Mouse (Mus musculus) hindbrain, embryonic 16.5 days (tissue): ENCODE results near the gene Pkd1l3. TPM values are rescaled to one million over a fixed set of nuclear protein-coding genes. Genes with fewer than 3 reads are reported as not detected.

ENCODE experiments used
- ATAC-seq: fragments of 200-750 bp; cut with Nextera tagmentation; 2 replicates; pipeline ENCODE4 v1.8.0; 2017; ENCODE audit warnings: moderate TSS enrichment, moderate library complexity
- H3K27ac ChIP-seq: fragments of 300-500 bp; sonication (generic); 2 replicates; pipeline ENCODE4 v1.5.1; 2014; ENCODE audit warnings: low read depth, mild to moderate bottlenecking, control low read depth, low read length, moderate library complexity
- H3K27me3 ChIP-seq: fragments of 300-500 bp; sonication (generic); replicated peaks from 2 replicates; pipeline ENCODE4 v1.6.1; 2014; ENCODE audit warnings: low read length; ENCODE audit not compliant: control insufficient read depth, insufficient read depth
- H3K36me3 ChIP-seq: fragments of 300-500 bp; sonication (generic); 2 replicates; pipeline ENCODE4 v1.6.1; 2014; ENCODE audit warnings: mild to moderate bottlenecking, low read length, moderate library complexity, mixed read lengths; ENCODE audit not compliant: control insufficient read depth, insufficient read depth
- H3K4me1 ChIP-seq: fragments of 300-500 bp; sonication (generic); 2 replicates; pipeline ENCODE4 v1.6.1; 2014; ENCODE audit warnings: low read depth, low read length; ENCODE audit not compliant: control insufficient read depth, insufficient read depth
- H3K4me2 ChIP-seq: fragments of 300-500 bp; sonication (generic); 2 replicates; pipeline ENCODE4 v1.6.1; 2014; ENCODE audit warnings: mild to moderate bottlenecking, low read length, control low read depth, moderate library complexity
- H3K4me3 ChIP-seq: fragments of 300-500 bp; sonication (generic); 2 replicates; pipeline ENCODE4 v1.5.1; 2014; ENCODE audit warnings: mild to moderate bottlenecking, low read length, control low read depth, moderate library complexity
- H3K9ac ChIP-seq: fragments of 300-500 bp; sonication (generic); 2 replicates; pipeline ENCODE4 v1.6.1; 2014; ENCODE audit warnings: low read depth, mild to moderate bottlenecking, control low read depth, low read length, moderate library complexity
- H3K9me3 ChIP-seq: fragments of 300-500 bp; sonication (generic); 2 replicates; pipeline ENCODE4 v1.6.1; 2014; ENCODE audit warnings: mild to moderate bottlenecking, low read length, moderate library complexity; ENCODE audit not compliant: control insufficient read depth
- WGBS: fragments of 180-500 bp; shearing (Covaris S2); extraction: QIAGEN DNeasy Blood & Tissue Kit; methylation state at CpG from one replicate; pipeline ENCODE4 v1.1.7; 2014; 5-methylcytosine and 5-hydroxymethylcytosine counted together
- polyA plus RNA-seq: library from polyadenylated mRNA; unstranded; fragments of >200 nt; fragmentation: Nextera tagmentation; extraction: Ambion mirVana; gene quantifications from 2 replicates; pipeline ENCODE4 v1.2.1, GENCODE M21; 2015

Gene Pkd1l3
- polyA plus RNA-seq, result 0.12 and 0.13 TPM in 2 replicates

DNA sequence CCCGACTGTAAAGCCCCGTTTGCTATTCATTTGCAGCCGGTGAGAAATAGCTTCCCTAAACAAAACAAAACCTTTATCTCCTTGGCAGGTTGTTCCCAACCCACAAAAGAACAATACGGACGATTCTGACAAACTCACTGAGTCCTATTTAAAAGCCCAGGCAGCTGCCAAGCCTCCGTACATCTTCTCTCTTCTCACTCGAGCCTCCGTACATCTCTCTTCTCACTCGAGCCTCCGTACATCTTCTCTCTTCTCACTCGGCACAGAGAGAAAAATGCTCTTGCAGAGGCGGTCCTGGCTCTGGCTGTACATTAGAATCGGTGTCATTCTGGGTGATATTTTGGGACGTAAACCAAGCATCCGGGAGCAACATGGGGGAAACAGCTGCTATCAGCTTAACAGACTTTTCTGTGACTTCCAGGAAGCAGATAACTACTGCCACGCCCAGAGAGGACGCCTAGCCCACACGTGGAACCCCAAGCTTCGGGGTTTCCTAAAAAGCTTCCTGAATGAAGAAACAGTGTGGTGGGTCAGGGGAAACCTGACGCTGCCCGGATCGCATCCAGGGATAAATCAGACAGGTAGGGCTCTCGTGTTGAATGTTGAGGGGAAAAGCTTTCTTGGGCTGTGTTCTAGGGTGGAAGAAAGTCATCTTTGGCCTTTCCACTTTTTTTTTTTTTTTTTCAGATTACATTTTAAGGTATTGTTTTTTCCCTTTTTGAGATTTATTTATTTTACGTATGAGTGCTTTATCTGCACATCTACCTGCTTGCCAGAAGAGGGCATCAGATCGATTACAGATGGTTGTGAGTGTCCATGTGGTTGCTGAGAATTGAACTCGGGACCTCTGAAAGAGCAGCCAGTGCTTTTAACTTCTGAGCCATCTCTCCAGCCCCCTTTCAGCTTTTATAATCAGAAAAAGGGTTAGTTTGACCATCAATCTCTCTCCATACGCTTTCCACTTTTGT lies at the start of gene Pkd1l3:
Pkd1l3 (plus strand) TSS at position 275 of the 968 bp plus-strand sequence.
- Histone ChIP-seq H3K9me3 (no peaks in the 10 kb centered on the region), H3K4me3 (no peak within 1 kb of the TSS), H3K4me1 (no peaks in the 10 kb centered on the region), H3K27ac (no peak within 1 kb of the TSS), H3K4me2 (peak within 1 kb of the TSS; percentile 4; the same call in 1 of the 2 replicates), H3K27me3 (no peaks in the 10 kb centered on the region), H3K36me3 (no peaks in the 10 kb centered on the region), H3K9ac (no peak within 1 kb of the TSS)
- 58% methylated on average over 27 of the region's 27 CpGs for WGBS
- no peak for ATAC-seq

DNA sequence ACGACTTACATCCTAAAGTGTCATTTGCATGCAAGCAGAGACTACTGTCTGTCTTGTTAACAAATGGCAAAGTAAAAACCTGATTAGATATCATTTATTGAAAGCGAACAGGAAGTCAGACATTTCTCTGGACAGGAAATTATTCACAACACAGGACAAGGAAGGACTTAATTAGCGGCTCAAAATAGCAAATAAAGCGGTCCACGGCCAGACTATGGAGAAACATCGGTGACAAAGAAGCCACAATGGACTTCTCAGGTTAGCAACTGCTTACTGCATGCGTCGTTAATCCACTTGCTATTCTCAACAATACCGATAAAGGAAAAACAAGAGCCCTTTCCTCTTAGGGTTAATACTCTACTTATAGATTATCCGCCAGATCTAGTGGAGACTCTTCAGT lies 49.6 kb upstream of the Pkd1l3 start:
- peak overlapping the region; percentile 75 for H3K4me2 ChIP-seq
- ATAC-seq, result no peak
- peak overlapping the region; percentile 91; the same call in 1 of the 2 replicates for H3K27ac ChIP-seq
- no peaks in the 10 kb centered on the region for H3K9me3 ChIP-seq
- no peaks in the 10 kb centered on the region for H3K27me3 ChIP-seq
- 7% methylated on average over 10 of the region's 10 CpGs for WGBS
- peak overlapping the region; percentile 95 for H3K9ac ChIP-seq
- H3K4me1 ChIP-seq, result peaks cover 16% of the 10 kb centered on the region
- peak overlapping the region; percentile 93 for H3K4me3 ChIP-seq
- H3K36me3 ChIP-seq, result peaks cover 29% of the 10 kb centered on the region

DNA sequence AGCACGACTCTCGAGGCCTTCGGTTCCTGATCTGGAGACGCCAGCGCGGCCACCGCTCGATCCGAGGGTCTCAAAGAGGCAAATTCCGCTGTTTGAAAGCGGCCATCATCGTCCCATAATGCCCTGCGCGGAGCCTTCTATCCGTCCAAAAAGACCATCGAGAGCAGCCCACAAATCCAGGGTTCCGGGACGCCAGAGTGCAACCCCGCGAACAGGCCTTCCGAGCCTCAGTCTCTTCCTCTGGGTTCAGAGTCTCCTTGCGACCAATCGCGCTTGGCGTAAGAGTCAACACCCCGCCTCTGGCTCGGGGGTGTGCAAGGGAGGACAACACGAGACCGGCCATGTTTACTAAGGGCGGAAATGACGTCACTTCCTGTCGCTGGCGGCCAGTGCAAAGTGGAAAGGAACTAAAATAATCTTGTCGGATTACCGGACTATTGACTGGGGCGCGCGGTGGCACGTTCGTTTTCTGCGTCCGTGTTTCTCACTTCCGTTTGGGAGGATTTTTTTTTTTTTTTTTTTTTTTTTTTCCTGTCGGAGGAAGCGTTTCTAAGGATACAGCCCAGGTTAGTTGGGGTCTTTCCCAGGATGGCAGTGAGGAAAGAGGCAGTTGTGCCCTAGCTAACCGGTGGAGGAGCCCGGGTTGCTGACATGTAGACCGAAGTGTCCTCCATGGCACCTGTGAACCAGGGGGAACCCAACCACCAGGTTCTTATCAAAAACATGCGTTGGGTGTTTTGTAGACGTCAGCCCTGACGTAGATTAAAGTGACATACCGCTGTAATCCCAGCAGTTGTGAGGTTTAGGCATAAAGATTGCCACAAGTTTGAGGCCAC lies 48.6 kb upstream of the Pkd1l3 start, which contains the start of the genes Dhx38 and Txnl4b:
Dhx38 (minus strand) TSS at position 364 of the 836 bp plus-strand sequence.
Txnl4b (plus strand) TSS at position 395 of the 836 bp plus-strand sequence.
- peak within 1 kb of the TSS; percentile 91 for H3K27ac ChIP-seq
- WGBS, result under 1% methylated on average over 51 of the region's 52 CpGs
- H3K4me1 ChIP-seq, result peaks cover 16% of the 10 kb centered on the region
- H3K9me3 ChIP-seq, result no peaks in the 10 kb centered on the region
- no peaks in the 10 kb centered on the region for H3K27me3 ChIP-seq
- ATAC-seq, result peak; percentile 100
- peak within 1 kb of the TSS; percentile 95 for H3K9ac ChIP-seq
- H3K4me3 ChIP-seq, result peak within 1 kb of the TSS; percentile 93
- H3K4me2 ChIP-seq, result peak within 1 kb of the TSS; percentile 79
- H3K36me3 ChIP-seq, result peaks cover 20% of the 10 kb centered on the region

DNA sequence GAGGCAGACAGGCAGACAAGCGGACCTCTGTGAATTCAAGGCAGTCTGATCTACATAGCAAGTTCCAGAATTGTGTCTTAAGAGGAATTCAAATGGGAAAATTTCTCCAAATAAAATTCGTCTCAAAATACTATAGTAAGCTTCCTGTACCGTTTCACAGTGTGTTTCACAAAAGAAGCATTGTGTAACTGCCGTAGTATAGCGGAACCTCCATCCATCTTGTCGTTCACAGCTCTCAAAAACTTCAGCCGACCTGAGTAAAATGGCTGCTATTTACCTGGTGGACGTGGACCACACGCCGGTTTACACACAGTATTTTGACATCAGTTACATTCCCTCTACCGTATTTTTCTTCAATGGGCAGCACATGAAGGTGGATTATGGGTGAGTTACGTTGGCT lies 43.2 kb upstream of the Pkd1l3 start:
- Histone ChIP-seq H3K4me3 (no peak overlapping the region), H3K4me1 (peaks cover 9% of the 10 kb centered on the region), H3K9me3 (no peaks in the 10 kb centered on the region), H3K36me3 (peaks cover 8% of the 10 kb centered on the region; the same call in 1 of the 2 replicates), H3K27ac (no peak overlapping the region), H3K4me2 (no peak overlapping the region), H3K9ac (no peak overlapping the region), H3K27me3 (no peaks in the 10 kb centered on the region)
- no peak for ATAC-seq
- 89% methylated on average over 12 of the region's 12 CpGs for WGBS

DNA sequence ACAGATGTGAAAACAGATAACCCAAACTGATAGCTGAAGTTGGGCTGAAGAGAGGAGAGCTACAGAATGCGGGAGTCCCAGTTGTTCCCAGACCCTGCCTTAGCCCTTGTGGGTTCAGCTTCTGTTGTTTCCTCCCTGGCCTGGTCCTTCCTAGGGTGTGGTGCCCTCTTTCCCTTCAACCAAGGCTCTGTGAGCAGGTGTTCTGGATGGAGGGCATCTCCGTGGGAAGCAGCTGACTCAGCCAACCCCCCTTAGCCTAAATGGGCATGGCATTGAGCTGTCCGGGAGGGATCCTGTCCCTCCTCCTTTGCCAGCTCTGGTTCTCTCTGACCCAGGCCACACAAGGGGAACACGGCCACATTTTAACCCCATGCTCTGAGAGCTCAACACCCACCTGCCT lies 38.0 kb upstream of the Pkd1l3 start:
- Histone ChIP-seq H3K4me2 (no peak overlapping the region), H3K4me3 (no peak overlapping the region), H3K4me1 (no peaks in the 10 kb centered on the region), H3K9ac (no peak overlapping the region), H3K27me3 (no peaks in the 10 kb centered on the region), H3K9me3 (no peaks in the 10 kb centered on the region), H3K27ac (no peak overlapping the region), H3K36me3 (peaks cover 3% of the 10 kb centered on the region; the same call in 1 of the 2 replicates)
- WGBS, result 86% methylated on average over 4 of the region's 4 CpGs
- no peak for ATAC-seq

DNA sequence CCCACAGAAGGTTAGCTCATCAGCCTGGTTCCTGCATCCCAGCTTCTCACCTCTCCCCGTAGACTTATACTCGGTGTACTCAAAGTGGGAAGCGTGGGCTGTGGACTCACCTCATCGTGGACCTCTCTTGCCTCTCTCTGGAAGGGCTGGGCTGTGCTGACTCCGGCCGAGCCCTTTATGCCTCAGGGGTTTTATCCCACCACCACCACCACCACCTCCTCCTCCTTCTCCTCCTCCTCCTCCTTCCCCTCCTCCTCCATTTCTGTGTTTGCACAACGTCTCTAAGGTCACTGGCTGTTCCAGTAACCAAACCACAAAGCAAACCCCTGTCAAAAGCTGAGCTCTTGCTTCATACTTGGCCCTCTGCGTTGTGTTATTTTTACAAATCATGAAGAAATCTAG lies 35.4 kb upstream of the Pkd1l3 start, which contains the start of gene Hp:
Hp (minus strand) TSS at position 273 of the 402 bp plus-strand sequence.
- 86% methylated on average over 8 of the region's 8 CpGs for WGBS
- Histone ChIP-seq H3K4me3 (no peak within 1 kb of the TSS), H3K4me1 (no peaks in the 10 kb centered on the region), H3K27ac (no peak within 1 kb of the TSS), H3K9ac (no peak within 1 kb of the TSS), H3K27me3 (no peaks in the 10 kb centered on the region), H3K9me3 (no peaks in the 10 kb centered on the region; the same call in 1 of the 2 replicates), H3K4me2 (no peak within 1 kb of the TSS), H3K36me3 (no peaks in the 10 kb centered on the region)
- ATAC-seq, result no peak

DNA sequence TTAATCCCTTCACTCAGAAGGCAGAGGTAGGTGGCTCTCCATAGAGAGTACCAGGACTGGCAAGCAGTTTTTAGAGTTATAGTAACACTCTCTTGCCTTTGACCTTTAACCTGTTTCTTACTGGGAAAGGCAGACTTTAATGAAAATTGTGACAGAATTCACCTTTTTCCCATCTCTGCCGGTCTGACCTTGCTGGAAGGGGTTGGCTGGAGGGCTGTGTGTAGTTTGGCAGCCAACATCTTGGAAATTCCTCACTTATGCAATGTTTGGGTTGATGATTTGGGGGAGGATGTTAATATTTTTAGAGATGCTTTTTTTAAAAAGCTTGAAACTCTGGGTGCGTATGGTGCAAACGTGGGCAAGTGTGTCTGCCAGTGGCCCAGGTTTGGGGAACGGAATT lies 30.0 kb upstream of the Pkd1l3 start:
- Histone ChIP-seq H3K27me3 (no peaks in the 10 kb centered on the region), H3K4me3 (no peak overlapping the region), H3K36me3 (no peaks in the 10 kb centered on the region), H3K9me3 (no peaks in the 10 kb centered on the region; the same call in 1 of the 2 replicates), H3K4me2 (no peak overlapping the region), H3K9ac (no peak overlapping the region), H3K4me1 (no peaks in the 10 kb centered on the region), H3K27ac (no peak overlapping the region)
- ATAC-seq, result no peak
- WGBS, result 86% methylated on average over 4 of the region's 4 CpGs

DNA sequence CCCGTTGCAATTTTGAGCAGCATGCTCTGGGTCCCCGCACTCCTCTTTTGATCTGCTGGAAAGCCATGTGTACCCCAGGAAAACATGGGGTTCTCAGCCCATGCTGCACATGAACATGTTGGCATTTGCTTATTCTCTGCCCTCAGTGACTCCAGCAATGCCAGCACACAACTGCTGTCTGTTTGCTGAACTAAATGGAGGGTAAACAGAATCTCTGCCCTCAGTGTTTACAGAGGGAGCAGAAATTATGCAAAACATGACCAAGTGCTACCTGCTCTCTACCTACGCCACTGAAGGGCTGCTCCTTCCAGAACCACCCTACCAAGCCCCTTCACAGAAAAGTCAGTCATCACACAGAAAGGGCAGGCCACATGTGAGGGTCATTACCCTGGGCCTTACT lies 29.5 kb upstream of the Pkd1l3 start:
- ATAC-seq, result no peak
- Histone ChIP-seq H3K27me3 (no peaks in the 10 kb centered on the region), H3K4me1 (no peaks in the 10 kb centered on the region), H3K4me3 (no peak overlapping the region), H3K9ac (no peak overlapping the region), H3K27ac (no peak overlapping the region), H3K36me3 (no peaks in the 10 kb centered on the region), H3K9me3 (no peaks in the 10 kb centered on the region; the same call in 1 of the 2 replicates), H3K4me2 (no peak overlapping the region)
- WGBS, result 90% methylated on average over 3 of the region's 3 CpGs
